Mouse (Mus musculus) heart, postnatal 10 days (tissue): ENCODE results near the gene Rab7. TPM values are rescaled to one million over a fixed set of nuclear protein-coding genes. Genes with fewer than 3 reads are reported as not detected.
"Not testable (repeated sequence)": the region's sequence is repeated elsewhere in the genome, so short reads cannot be mapped to it uniquely, and the experiment has no call there.

Experiments
- DNase-seq, 2 experiments: peaks; one replicate each; pipeline ENCODE4 v3.0.0; 2021
- intact Hi-C: fragments of 180-260 bp; cut with DNase I; formaldehyde crosslinking; loops from one replicate; pipeline ENCODE4 v1.15.1; 2025
- total RNA-seq, 2 experiments: library from RNA; stranded (reverse); gene quantifications; 2 replicates each; pipeline ENCODE4 v1.2.3; 2021

Rab7 gene
- total RNA-seq, 2 experiments from 2014 or later: 263 to 282 TPM

DNA sequence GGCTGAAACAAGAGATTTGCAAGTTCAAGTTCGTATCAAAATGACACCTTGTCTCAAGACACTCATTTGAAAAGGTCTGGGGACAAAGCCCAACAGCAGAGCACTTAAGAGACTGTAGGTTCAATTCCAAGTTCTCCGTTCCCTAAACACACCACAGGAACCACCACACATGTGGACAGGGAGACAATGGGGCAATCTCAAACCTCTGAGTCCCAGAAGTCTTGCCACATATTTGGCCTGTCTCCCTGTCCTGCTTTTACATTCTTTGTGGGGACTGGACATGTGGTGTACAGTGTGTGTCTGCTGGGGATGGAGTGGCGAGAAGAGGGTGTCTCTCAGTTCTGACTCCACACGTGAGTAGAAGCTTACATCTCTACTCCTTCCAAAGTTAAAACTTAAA lies 35.9 kb downstream of the Rab7 start:
- DNase-seq: no peak

DNA sequence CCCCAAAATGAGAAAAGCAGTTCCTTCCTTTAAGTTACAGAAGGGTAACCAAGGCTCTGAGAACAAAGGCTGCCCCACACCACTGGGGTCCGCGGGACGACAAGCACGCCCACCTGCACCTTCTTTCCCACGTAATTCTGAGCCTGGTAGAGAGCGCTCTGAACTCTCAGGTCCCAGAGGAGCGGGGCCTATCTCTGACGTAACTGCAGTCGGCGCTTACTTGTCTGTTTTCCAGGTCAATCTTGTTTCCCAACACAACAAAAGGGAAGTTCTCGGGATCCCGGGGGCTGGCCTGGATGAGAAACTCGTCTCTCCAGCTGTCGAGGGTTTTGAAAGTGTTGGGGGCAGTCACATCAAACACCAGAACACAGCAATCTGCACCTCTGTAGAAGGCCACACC lies 40.3 kb downstream of the Rab7 start:
- DNase-seq, intact Hi-C loops: not testable (repeated sequence)

More for the DNA sequence above, 35.9 kb downstream of the Rab7 start:
- intact Hi-C loops: no loop called here

DNA sequence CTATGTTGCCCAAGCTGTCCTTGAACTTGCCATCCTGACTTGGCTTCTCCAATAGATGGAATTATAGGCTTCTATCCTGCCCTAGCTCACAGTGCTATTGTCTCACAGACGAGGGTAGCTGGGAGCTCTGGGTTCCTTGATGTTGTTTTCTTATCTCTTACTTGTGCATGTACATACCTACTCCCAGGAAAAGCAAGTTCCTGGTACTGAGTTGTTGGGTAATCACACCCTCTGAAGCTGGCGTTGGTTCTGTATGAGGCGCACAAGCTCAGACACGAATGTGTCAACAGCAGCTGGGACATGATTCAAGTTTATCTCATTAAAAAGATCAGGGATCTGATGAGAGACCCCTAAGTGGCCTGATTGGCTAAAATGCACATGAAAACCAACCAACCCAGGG lies 41.6 kb downstream of the Rab7 start:
- DNase-seq: no peak
- intact Hi-C loops: no loop called here

DNA sequence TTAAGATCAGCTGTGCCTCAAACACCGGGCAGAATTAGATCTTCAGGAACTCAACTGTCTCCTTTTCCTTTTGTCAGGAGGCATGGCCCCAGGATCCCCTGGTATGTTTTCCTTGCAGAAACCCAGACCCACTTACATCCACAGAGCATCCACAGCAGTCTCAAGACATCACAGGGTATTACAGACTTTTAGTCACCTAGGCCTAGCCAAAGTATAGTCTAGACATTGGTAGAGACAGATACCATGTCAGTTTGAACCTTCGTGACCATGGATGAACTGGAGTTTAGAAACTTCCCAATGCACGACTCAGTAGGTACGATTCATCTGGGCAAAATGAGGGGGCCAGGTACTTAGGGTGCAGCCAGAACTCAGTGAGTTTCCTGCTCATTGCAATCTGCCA lies 46.7 kb downstream of the Rab7 start:
- intact Hi-C loops: no loop called here
- DNase-seq: no peak

DNA sequence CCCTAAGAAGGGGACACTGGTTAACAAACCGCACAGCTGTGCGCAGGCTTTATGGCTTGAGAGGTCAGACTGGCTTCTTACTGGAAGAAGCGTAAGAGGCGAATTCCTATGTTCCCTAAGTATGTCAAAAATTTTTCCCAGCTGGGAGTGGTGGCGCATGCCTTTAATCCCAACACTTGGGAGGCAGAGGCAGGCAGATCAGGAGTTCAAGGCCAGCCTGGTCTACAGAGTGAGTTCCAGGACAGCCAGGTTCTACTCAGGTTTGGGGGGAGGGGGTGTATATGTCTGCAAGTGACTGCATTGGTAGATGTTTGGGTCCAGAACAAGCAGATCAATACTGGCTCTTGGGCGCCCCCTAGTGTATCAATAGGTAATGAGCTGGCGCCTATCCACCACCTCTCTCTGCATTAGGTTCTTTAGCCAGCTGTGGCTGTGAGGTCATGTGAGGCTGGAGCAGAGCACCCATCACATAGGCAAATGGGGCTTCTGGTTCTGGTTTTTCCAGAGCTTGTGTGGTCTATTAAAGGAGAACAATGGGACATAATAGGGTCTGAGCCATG lies 47.3 kb downstream of the Rab7 start:
- intact Hi-C loops: loop anchor here (1.0 kb wide), 1 partner anchor 91 kb away; no protein-coding TSS in a partner anchor
- peak; percentile 77 to 85 for DNase-seq

DNA sequence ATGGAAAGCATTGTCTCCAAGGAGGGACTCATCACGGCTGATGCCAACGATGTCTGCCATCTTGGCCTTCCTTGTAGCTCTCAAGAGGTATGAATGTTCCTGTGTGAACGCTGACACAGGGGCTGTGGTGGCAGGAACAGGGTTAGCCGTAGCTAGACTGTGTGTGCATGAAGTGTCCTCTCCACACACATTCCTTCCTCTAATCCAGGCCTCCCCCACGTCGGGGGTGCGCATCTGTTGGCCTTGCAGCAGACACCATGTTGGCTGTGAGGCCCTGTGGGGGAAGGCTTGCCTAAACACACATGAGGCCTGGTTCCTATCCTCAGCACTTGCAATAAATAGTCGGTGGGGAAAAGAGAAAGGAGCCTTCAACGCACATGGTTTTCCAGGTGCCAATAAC lies 48.5 kb downstream of the Rab7 start:
- DNase-seq: no peak
- intact Hi-C loops: loop anchor here (1.0 kb wide), 1 partner anchor 90 kb away; no protein-coding TSS in a partner anchor

DNA sequence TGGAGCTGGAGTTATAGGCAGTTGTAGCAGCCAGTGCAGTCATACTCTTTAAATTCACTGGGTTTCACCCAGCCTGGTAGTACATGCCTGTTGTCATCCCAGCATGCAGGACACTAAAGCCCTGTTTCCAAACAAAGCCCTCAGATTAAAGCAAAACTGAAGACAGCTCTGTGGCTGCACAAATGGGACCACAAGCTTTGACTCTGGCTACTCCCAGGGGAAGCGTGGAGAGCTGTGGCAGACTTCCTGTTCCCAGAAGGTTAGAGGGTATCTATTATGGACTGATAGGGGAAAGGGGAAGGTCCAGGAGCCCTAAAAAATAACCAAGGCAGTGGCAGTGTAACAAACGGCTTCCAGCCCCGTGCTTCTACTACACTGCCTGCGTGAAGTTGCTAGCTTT lies 49.6 kb downstream of the Rab7 start:
- no peak for DNase-seq
- intact Hi-C loops: no loop called here

DNA sequence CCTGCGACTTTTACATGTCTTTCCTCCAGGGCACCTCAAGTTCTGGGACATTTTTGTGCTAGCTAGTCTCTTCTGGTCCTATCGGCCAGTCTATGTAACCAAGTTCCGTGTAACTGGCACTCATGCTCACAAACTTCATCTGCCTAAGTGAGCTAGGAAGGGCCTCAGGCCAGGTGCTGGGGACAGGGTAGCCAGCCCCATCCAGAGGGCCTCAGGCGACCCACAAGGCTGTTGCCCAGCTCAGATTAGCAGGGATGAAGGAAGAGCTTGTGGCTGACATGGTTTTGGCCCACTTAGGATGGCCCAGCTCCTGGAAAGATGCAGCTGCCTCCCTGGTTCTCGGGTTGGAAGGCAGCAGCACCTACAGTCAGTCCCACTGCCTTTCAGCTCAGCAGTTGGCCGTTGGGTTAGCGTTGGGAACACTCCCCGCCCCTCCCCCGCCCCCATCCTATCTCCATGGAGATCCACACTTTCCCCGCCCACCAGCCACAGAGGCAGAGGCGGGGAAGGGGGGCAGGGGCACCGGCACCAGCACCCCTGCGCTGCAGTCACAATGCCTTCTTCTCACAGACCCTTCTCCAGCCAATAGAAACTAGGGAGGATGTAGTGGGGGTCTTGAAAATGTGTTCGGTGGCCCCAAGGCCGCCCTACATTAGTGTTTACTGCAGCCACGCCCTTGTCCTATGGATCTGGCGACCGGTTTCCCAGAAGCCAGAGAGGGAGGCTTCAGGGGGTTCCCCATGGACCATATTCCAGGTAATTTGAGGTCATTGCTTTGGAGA lies 51.1 kb downstream of the Rab7 start:
- intact Hi-C loops: no loop called here
- DNase-seq: no peak

DNA sequence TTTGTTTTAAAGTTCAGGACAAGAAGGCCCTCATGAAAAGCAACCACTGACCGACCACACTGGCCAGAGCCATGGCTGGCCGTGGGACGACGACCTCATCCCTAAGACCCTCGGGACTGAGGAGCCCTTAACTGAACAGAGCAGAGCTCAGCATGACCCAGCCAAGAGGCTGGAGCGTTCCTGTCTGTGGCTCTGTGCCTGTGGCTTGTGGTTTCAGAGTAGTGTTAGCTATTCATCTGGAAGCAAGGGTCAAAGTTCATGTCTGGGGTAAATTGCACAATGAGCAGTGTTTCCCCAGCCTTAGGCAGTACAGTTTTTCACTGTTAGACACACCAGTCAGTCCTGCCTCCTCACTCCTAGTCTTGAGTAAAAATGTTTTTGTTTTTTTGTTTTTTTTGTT lies 52.3 kb downstream of the Rab7 start:
- no peak for DNase-seq
- intact Hi-C loops: no loop called here

DNA sequence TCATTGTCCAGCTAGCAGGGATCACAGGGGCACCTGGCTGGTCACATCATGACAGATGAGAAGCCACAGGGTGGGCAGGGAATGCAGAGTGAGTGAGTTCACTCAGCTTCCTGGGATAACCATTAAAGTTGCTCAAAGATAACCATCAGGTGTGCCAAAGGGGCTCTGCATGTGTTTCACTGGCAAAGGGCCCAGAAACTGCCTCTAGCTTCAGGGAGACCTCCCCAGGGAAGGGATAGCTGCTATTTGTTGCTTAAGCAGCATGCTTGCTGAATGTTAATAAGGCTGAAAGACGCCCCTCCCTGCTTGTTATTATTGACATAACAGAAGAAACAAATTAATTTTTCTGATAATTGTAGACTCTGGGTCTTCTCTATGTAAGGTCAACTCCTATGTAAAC lies 53.2 kb downstream of the Rab7 start:
- no peak for DNase-seq
- intact Hi-C loops: no loop called here

DNA sequence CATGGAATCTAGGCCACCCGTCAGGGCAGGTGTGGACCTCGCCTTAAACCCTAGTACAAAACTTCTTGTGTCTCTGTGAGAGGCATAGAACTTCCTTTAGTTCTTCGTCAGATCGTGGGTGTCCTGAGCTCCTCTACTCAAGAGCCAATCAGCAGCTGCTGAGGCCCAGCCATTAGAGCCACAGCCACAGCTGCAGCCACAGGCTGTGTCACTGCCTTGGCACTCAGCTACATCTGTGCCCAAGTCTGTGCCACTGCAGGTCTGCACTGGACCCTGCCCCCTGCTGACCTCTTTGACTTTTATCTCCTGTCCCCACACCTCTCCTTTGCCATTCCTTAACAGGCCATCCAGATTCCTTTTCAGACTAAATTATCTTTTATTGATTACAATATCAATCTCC lies 53.9 kb downstream of the Rab7 start:
- no peak for DNase-seq
- intact Hi-C loops: no loop called here

DNA sequence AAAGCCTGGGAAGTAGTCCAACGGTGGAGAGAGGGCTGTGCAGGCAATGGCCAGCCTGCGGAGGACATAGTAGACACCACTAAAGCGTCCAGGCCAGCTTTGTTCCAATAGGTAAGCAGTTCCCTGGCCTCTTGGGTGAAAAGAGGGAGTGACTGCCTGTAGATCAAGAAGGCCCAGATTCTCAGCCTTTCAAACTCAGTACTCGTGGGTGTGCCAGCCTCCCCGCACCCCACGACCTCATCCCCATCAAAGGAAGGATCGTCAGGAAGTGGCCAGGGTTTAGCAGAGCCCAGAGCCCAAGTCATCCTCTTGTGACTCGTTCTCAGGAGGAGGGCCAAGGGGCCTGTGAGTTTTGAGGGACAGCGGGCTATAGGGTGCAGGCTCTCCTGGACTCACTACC lies 62.6 kb downstream of the Rab7 start:
- intact Hi-C loops: loop anchor here (5.0 kb wide), 1 partner anchor 70 kb away; the partner anchor contains the start of gene Hmces
- no peak for DNase-seq

DNA sequence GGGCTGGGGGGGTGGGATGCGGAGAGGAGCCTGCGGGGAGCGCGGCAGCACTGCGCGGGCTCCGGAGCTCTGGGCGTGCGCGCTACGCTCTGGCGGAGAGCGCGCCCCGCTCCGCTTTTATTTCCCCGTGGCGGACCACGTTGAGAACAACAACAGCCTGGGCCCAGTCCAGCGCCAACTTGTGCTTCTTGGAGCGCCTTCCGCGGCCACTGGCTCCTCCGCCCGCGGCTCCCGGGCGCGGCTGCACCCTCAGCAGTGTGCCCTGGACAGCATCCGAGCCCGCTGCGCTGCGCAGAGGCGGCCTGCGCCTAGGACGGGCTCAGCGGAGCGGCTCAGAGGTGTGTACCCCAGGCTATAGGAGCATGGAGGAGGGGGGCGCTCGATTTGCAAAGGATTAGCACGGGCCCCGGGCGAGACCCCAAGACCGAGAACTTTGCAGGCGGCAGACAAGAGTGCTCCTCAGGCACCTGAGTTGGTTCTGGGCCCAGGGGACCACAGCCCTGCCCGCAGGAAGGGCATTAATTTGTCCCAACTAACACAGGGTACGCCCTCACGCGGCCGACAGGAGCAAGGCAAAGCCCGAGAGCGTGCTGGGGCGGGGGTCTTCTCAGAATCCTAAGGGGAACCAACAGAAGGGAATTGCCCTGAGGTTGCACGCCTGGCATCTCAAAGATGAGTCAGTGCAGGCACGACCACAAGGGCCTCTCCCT lies 63.4 kb downstream of the Rab7 start, which contains the start of gene H1fx:
Gene H1fx (minus strand): TSS at position 91 of the 710 bp plus-strand sequence.
- intact Hi-C loops: loop anchor here (5.0 kb wide), 1 partner anchor 69 kb away; the partner anchor contains the start of gene Hmces

DNA sequence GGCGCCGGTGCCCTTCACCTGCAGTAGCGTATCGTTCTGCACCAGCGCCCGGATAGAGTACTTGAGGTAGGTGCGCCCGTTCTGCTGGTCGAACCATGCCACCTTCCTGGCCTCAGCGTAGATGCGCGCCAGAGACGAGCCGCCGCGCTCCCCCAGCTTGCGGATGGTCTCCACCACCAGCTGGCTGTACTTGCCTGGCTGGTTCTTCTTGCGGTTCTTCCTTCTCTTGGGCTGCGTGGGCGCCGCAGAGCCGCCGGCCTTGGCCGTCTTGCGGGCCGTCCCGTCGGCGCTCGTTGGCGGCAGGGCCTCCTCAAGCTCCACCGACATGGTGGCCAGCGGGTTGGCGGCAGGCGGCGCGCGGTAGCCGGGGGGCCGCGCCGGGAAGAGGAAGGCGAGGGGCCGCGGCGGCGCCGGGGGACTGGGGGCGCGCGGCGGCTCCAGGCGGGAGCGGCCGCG lies 64.0 kb downstream of the Rab7 start:
- peak; percentile 36 to 58 for DNase-seq
- intact Hi-C loops: loop anchor here (5.0 kb wide), 1 partner anchor 69 kb away; the partner anchor contains the start of gene Hmces

More for the DNA sequence above, 63.4 kb downstream of the Rab7 start, which contains the start of gene H1fx:
- peak; percentile 80 to 86 for DNase-seq

DNA sequence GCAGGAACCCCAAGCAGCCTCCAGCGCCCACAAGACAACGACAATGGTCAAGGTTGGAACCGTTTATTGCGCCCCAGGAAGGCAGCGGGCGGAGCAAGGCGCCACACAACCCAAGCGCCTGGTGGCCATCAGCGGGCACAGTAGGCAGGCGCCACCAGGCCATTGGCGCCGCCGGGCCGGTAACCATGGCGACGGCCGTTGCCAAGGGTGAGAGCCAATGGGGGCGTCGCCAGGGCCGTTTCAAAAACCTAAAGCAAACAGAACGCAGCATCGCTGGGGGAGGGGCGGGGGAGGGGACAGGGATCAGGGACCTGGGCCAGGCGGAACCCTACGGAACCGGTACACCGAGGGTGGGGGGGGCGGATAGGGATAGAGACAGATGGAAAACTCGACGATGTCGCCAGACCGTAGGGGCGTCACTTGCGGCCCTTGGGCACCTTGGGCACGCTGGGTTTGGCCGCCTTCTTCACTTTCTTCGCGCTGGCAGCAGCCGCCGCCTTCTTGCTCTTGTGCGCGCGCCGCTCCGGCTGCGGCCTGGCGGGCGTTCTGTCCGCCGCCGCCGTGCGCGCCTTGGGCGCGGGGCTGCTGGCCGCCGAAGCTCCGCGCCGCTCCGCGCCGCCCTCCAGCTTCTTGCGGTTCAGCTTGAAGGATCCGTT lies 64.6 kb downstream of the Rab7 start:
- intact Hi-C loops: loop anchor here (5.0 kb wide), 1 partner anchor 68 kb away; the partner anchor contains the start of gene Hmces

DNA sequence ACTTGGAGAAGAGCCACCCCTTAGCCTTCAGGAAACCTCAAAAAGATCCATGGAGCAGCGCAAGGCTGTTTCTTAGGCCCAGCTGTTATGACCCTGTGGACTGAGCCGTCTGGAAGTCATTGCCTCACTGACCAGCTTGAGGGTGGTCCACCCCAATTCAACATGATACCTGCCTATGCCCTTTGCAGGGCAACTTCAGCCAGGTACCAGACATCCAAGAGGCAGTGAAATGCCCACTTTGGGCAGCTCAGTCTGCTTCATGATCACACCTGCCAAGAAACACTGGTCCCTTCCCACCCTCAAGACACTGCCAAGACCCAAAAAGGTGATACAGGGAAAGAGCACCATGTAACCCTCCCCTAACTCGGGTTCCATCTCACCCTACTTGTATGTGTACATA lies 65.3 kb downstream of the Rab7 start:
- intact Hi-C loops: loop anchor here (5.0 kb wide), 1 partner anchor 67 kb away; the partner anchor contains the start of gene Hmces

More for the DNA sequence above, 64.6 kb downstream of the Rab7 start:
- peak; percentile 60 to 71 for DNase-seq

DNA sequence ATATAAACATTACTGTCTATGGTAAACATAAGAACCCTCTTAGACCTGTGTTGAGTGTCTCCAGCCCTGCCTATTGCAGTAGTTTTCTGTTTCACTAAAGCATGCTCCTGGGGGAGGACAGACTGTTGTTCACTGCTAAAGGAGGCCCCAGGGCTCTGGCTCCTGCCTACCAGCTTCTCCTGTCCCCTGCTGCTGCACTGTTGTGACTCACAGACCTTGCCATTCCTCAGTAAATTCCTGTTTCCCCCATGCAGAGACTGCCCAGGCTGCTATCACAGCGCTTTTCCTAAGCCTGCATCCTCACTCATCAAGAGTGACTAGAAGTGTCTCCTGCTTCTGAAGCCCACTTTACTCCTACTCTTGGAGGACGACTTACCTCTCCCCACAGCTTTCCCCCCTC lies 75.0 kb downstream of the Rab7 start:
- DNase-seq: no peak
- intact Hi-C loops: no loop called here

More for the DNA sequence above, 65.3 kb downstream of the Rab7 start:
- no peak for DNase-seq

DNA sequence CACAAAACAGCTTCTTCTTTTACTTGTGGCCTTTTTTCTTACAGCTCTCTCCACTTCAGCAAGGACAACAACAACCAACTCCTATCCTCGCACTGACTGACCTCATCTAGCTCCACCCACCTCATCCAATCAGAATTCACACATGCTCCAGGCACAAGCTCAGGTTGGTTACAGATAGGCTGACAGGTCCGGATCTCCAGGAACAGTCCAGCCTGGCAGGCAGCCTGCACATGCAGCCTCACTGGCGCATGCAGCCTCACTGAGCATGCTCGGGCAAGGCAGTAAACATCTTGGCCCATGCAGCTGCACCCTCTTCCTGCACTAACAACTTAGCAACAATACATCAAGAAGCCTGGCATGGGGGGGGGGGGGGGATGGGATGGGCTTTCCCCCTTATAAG lies 82.6 kb downstream of the Rab7 start:
- DNase-seq, intact Hi-C loops: not testable (repeated sequence)
